Mouse (Mus musculus) hindbrain, postnatal 0 days (tissue): ENCODE measurements around the gene Ift27. TPM values are rescaled to one million over a fixed set of nuclear protein-coding genes. Genes with fewer than 3 reads are reported as not detected.
A peak's percentile ranks its signal among the peaks of the same experiment; 100 is the strongest.

Source experiments
- ATAC-seq: fragments of 200-750 bp; cut with Nextera tagmentation; 2 replicates; pipeline ENCODE4 v1.8.0; 2017; ENCODE audit warnings: mild to moderate bottlenecking, moderate TSS enrichment, moderate library complexity
- DNase-seq: peaks from one replicate; pipeline ENCODE4 v3.0.0-alpha.2; 2015; ENCODE audit warnings: low spot score
- H3K27ac ChIP-seq: fragments of 300-500 bp; sonication (generic); 2 replicates; pipeline ENCODE4 v1.5.1; 2014; ENCODE audit warnings: mild to moderate bottlenecking
- H3K27me3 ChIP-seq: fragments of 300-500 bp; sonication (generic); 2 replicates; pipeline ENCODE4 v1.6.1; 2014; ENCODE audit warnings: low read length, mixed read lengths; ENCODE audit not compliant: insufficient read depth
- H3K36me3 ChIP-seq: fragments of 300-500 bp; sonication (generic); 2 replicates; pipeline ENCODE4 v1.6.1; 2014; ENCODE audit warnings: low read length, mixed read lengths; ENCODE audit not compliant: insufficient read depth
- H3K4me1 ChIP-seq: fragments of 300-500 bp; sonication (generic); 2 replicates; pipeline ENCODE4 v1.6.1; 2014; ENCODE audit warnings: antibody characterized with exemption, low read length, mixed read lengths; ENCODE audit not compliant: insufficient read depth
- H3K4me2 ChIP-seq: fragments of 300-500 bp; sonication (generic); 2 replicates; pipeline ENCODE4 v1.6.1; 2014; ENCODE audit warnings: low read depth, mild to moderate bottlenecking, low read length, moderate library complexity, mixed read lengths
- H3K4me3 ChIP-seq: fragments of 300-500 bp; sonication (generic); 2 replicates; pipeline ENCODE4 v1.5.1; 2014; ENCODE audit warnings: low read length
- H3K9ac ChIP-seq: fragments of 300-500 bp; sonication (generic); replicated peaks from 2 replicates; pipeline ENCODE4 v1.6.1; 2014; ENCODE audit warnings: mild to moderate bottlenecking, low read length, moderate library complexity, mixed read lengths
- H3K9me3 ChIP-seq: fragments of 300-500 bp; sonication (generic); 2 replicates; pipeline ENCODE4 v1.6.1; 2016; ENCODE audit warnings: low read length, mixed read lengths
- CTCF ChIP-seq: IDR thresholded peaks from 2 replicates; pipeline ENCODE4 v1.5.1; 2016; ENCODE audit warnings: antibody characterized with exemption, control low read depth, low read depth
- WGBS: fragments of 180-500 bp; shearing (Covaris S2); extraction: QIAGEN DNeasy Blood & Tissue Kit; methylation state at CpG from one replicate; pipeline ENCODE4 v1.1.7; 2014; 5-methylcytosine and 5-hydroxymethylcytosine counted together
- polyA plus RNA-seq: library from polyadenylated mRNA; unstranded; fragments of >200 nt; fragmentation: Nextera tagmentation; extraction: Ambion mirVana; gene quantifications from 2 replicates; pipeline ENCODE4 v1.2.1, GENCODE M21; 2015
- total RNA-seq: library from RNA; depleted of rRNA; stranded (reverse); fragments of >200 nt; gene quantifications from 2 replicates; pipeline ENCODE4 v1.2.3, GENCODE M21; 2014

Ift27 gene
- total and polyA plus RNA-seq, 2 experiments from 2014 or later: 38.5 to 122 TPM

- TF ChIP-seq CTCF: no peak
- 0 out of 2 replicates have a peak, but pooled peaks cover 3% of the 10 kb centered on the region for H3K4me1 ChIP-seq
- DNase-seq: peak; percentile 87
- H3K27ac ChIP-seq: no peak overlapping the region
- WGBS: 1% methylated on average over 41 of the region's 41 CpGs
- peak overlapping the region; percentile 40 for H3K4me3 ChIP-seq
- peak overlapping the region; percentile 45 for H3K9ac ChIP-seq
- peaks cover 7% of the 10 kb centered on the region; the same call in 1 of the 2 replicates for H3K27me3 ChIP-seq
- ATAC-seq: peak; percentile 79
- H3K4me2 ChIP-seq: peak overlapping the region; percentile 77
- no peaks in the 10 kb centered on the region for H3K9me3 ChIP-seq
- H3K36me3 ChIP-seq: no peaks in the 10 kb centered on the region
Measured at GRCm38 (mm10) chr15:78204053-78204847, 30.3 kb upstream of the Ift27 start.

GRCm38 (mm10) chr15:78195096-78195880 is 21.4 kb upstream of the Ift27 start:
- Histone ChIP-seq H3K9me3 (no peaks in the 10 kb centered on the region), H3K4me1 (no peaks in the 10 kb centered on the region), H3K27me3 (no peaks in the 10 kb centered on the region), H3K9ac (no peak overlapping the region), H3K4me3 (no peak overlapping the region), H3K27ac (no peak overlapping the region), H3K36me3 (no peaks in the 10 kb centered on the region), H3K4me2 (no peak overlapping the region)
- DNase-seq (no peak), ATAC-seq (no peak)
- no peak for TF ChIP-seq CTCF
- 77% methylated on average over 28 of the region's 28 CpGs for WGBS

DNA sequence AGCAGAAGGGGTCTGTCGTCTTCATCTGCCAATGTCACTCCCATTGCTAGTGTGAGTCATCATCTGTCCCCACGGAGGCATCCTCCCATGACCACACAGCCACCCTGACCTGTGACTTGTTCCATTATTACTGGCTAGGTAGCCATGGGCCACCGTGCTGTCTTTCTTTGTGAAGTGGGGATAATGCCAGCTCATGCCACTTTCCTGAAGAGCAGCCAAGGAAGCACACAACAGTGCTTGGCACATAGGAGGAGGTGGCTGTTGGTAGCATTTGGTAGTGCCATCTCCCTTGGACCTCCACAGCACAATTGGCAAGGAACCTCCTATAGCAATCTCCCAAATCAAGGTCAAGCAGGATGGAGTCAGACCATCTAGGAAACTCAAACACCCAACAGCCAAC is 20.4 kb upstream of the Ift27 start:
- Histone ChIP-seq H3K9ac (no peak overlapping the region), H3K4me2 (no peak overlapping the region), H3K9me3 (no peaks in the 10 kb centered on the region), H3K4me1 (no peaks in the 10 kb centered on the region), H3K36me3 (no peaks in the 10 kb centered on the region), H3K27ac (no peak overlapping the region), H3K4me3 (no peak overlapping the region), H3K27me3 (no peaks in the 10 kb centered on the region)
- no peak for DNase-seq
- no peak for TF ChIP-seq CTCF
- WGBS: 71% methylated on average over 3 of the region's 3 CpGs
- no peak for ATAC-seq

GRCm38 (mm10) chr15:78189636-78190035 is 15.7 kb upstream of the Ift27 start:
- whole genome bisulfite sequencing: 90% methylated on average over 7 of the region's 7 CpGs
- Histone ChIP-seq H3K4me3 (no peak overlapping the region), H3K27me3 (no peaks in the 10 kb centered on the region), H3K9me3 (no peaks in the 10 kb centered on the region), H3K4me2 (no peak overlapping the region), H3K27ac (no peak overlapping the region), H3K36me3 (no peaks in the 10 kb centered on the region), H3K9ac (no peak overlapping the region), H3K4me1 (peaks cover 3% of the 10 kb centered on the region; the same call in 1 of the 2 replicates)
- ATAC-seq (no peak), DNase-seq (no peak)
- no peak for TF ChIP-seq CTCF

- WGBS: 83% methylated on average over 3 of the region's 3 CpGs
- Histone ChIP-seq H3K4me3 (no peak overlapping the region), H3K9ac (no peak overlapping the region), H3K27me3 (no peaks in the 10 kb centered on the region), H3K27ac (no peak overlapping the region), H3K9me3 (no peaks in the 10 kb centered on the region), H3K4me1 (peaks cover 3% of the 10 kb centered on the region; the same call in 1 of the 2 replicates), H3K36me3 (no peaks in the 10 kb centered on the region), H3K4me2 (no peak overlapping the region)
- no peak for ATAC-seq
- no peak for TF ChIP-seq CTCF
- no peak for DNase-seq
Measured at GRCm38 (mm10) chr15:78188546-78188945, 14.6 kb upstream of the Ift27 start.

DNA sequence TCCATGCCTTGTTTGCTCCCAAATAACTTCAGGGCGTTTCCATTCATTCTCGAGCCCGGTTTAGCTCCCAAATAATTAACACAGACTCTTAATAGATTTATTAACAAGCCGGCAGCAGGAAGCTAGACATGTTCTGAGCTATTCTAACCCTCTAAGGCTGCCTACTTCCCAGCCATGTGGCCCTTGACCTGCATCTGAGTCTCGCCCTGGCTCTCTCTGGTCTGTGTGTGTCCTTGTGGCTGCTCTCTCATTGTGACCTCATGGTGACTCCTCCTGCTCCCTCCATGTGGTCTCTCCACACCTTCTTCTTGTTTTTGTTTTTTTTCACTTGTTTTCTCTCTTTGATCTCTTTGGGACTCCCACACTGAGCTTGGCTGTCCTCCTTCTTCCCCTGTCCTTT is 13.0 kb upstream of the Ift27 start:
- no peak overlapping the region for H3K4me2 ChIP-seq
- H3K27ac ChIP-seq: no peak overlapping the region

More for the DNA sequence above, 13.0 kb upstream of the Ift27 start:
- no peaks in the 10 kb centered on the region for H3K27me3 ChIP-seq
- H3K9me3 ChIP-seq: no peaks in the 10 kb centered on the region
- no peak for TF ChIP-seq CTCF
- ATAC-seq (no peak), DNase-seq (no peak)
- H3K4me3 ChIP-seq: no peak overlapping the region
- peaks cover 10% of the 10 kb centered on the region for H3K4me1 ChIP-seq
- no peaks in the 10 kb centered on the region for H3K36me3 ChIP-seq
- no peak overlapping the region for H3K9ac ChIP-seq
- WGBS: 61% methylated on average over 5 of the region's 5 CpGs
